Mouse (Mus musculus) ES-Bruce4 (cell line): ENCODE results near the gene Cep89. TPM values are rescaled to one million over a fixed set of nuclear protein-coding genes. Genes with fewer than 3 reads are reported as not detected.

Experiments used
- H3K27ac ChIP-seq: 2 replicates; pipeline ENCODE4 v1.5.1; 2012; ENCODE audit warnings: low read length, inconsistent platforms; ENCODE audit not compliant: insufficient read depth
- H3K27me3 ChIP-seq: 2 replicates; pipeline ENCODE4 v1.6.1; 2012; ENCODE audit warnings: mild to moderate bottlenecking, low read length, inconsistent platforms; ENCODE audit not compliant: control insufficient read depth, poor library complexity, insufficient read depth, severe bottlenecking
- H3K36me3 ChIP-seq: 2 replicates; pipeline ENCODE4 v1.6.1; 2012; ENCODE audit warnings: inconsistent platforms, mild to moderate bottlenecking, low read length, moderate library complexity; ENCODE audit not compliant: control insufficient read depth, poor library complexity, insufficient read depth, severe bottlenecking
- H3K4me1 ChIP-seq: one replicate; pipeline ENCODE4 v1.8.1; 2011; ENCODE audit warnings: low read length; ENCODE audit not compliant: control insufficient read depth, insufficient read depth
- H3K4me3 ChIP-seq: 2 replicates; pipeline ENCODE4 v1.5.1; 2011; ENCODE audit warnings: low read depth, mild to moderate bottlenecking, low read length
- H3K9ac ChIP-seq: 2 replicates; pipeline ENCODE4 v1.6.1; 2012; ENCODE audit warnings: low read depth, mild to moderate bottlenecking, inconsistent platforms; ENCODE audit not compliant: poor library complexity, severe bottlenecking
- H3K9me3 ChIP-seq: replicated peaks from 2 replicates; pipeline ENCODE4 v1.6.1; 2012; ENCODE audit warnings: mild to moderate bottlenecking, low read length, inconsistent platforms; ENCODE audit not compliant: control insufficient read depth, poor library complexity, insufficient read depth, severe bottlenecking
- CTCF ChIP-seq: IDR thresholded peaks from one replicate; pipeline ENCODE4 v1.8.1; 2011; ENCODE audit warnings: low read depth, low read length
- EP300 ChIP-seq: IDR thresholded peaks from 2 replicates; pipeline ENCODE4 v1.6.1; 2011; ENCODE audit warnings: low read depth, low read length; ENCODE audit not compliant: insufficient read depth
- POLR2A ChIP-seq: IDR thresholded peaks from one replicate; pipeline ENCODE4 v1.8.1; 2011; ENCODE audit warnings: low read length; ENCODE audit not compliant: insufficient read depth
- polyA plus RNA-seq: library from polyadenylated mRNA; stranded (reverse); fragments of >200 nt; gene quantifications from 2 replicates; pipeline ENCODE4 v1.2.4, GENCODE M21; 2011; ENCODE audit warnings: low read depth; ENCODE audit not compliant: missing spikeins, insufficient read depth, insufficient read length

Cep89 gene
- polyA plus RNA-seq, 1 experiment: 40.2 TPM

GRCm38 (mm10) chr7:35485126-35485525 lies 88.3 kb downstream of the Cep89 start:
- no peaks in the 10 kb centered on the region for H3K4me1 ChIP-seq
- H3K36me3 ChIP-seq: 0 out of 2 replicates have a peak, but pooled peaks cover 6% of the 10 kb centered on the region
- TF ChIP-seq POLR2A (no peak), EP300 (no peak), CTCF (no peak)
- no peaks in the 10 kb centered on the region for H3K9me3 ChIP-seq
- H3K9ac ChIP-seq: no peak overlapping the region
- H3K27me3 ChIP-seq: no peaks in the 10 kb centered on the region
- H3K4me3 ChIP-seq: no peak overlapping the region
- H3K27ac ChIP-seq: no peak overlapping the region

- TF ChIP-seq CTCF: no peak
- no peak for TF ChIP-seq EP300
- TF ChIP-seq POLR2A: no peak
- Histone ChIP-seq H3K27ac (no peak overlapping the region), H3K27me3 (no peaks in the 10 kb centered on the region), H3K4me3 (no peak overlapping the region), H3K9ac (no peak overlapping the region), H3K36me3 (0 out of 2 replicates have a peak, but pooled peaks cover 6% of the 10 kb centered on the region), H3K4me1 (no peaks in the 10 kb centered on the region), H3K9me3 (no peaks in the 10 kb centered on the region)
These were observed 89.7 kb downstream of the Cep89 start for GRCm38 (mm10) chr7:35486553-35486952.

Other genes with a start within 250 kb of the Cep89 start
- not detected in 2 replicates for gene Slc7a10, start 210.7 kb upstream of the Cep89 start, polyA plus RNA-seq
- 3.2 and 3.6 TPM in 2 replicates for gene Lrp3, start 181.5 kb upstream of the Cep89 start, polyA plus RNA-seq
- gene Gpatch1, start 78.6 kb upstream of the Cep89 start, polyA plus RNA-seq: 12.5 and 12.7 TPM in 2 replicates
- gene Rhpn2, start 62.9 kb upstream of the Cep89 start, polyA plus RNA-seq: 22.1 and 26.5 TPM in 2 replicates
- gene Faap24, start 199 bp upstream of the Cep89 start, polyA plus RNA-seq: 8.7 and 9.1 TPM in 2 replicates
- gene Slc7a9, start 51.8 kb downstream of the Cep89 start, polyA plus RNA-seq: 0.33 and 0.69 TPM in 2 replicates
- 74.9 and 75.1 TPM in 2 replicates for gene Tdrd12, start 140.7 kb downstream of the Cep89 start, polyA plus RNA-seq
- gene Nudt19, start 159.3 kb downstream of the Cep89 start, polyA plus RNA-seq: 43.0 and 46.3 TPM in 2 replicates
- 4.6 and 4.8 TPM in 2 replicates for gene Rgs9bp, start 188.5 kb downstream of the Cep89 start, polyA plus RNA-seq
- 64.1 and 74.9 TPM in 2 replicates for gene Ankrd27, start 189.2 kb downstream of the Cep89 start, polyA plus RNA-seq